Mouse (Mus musculus) forelimb bud, embryonic 11.5 days (tissue): ENCODE data around the gene Pou4f1.
"Not testable (repeated sequence)": the region's sequence is repeated elsewhere in the genome, so short reads cannot be mapped to it uniquely, and the experiment has no call there.

Experiments used
- DNase-seq: peaks from one replicate; pipeline ENCODE4 v3.0.0-alpha.2; 2012; ENCODE audit warnings: low read depth, low spot score

Gene Pou4f1

DNA sequence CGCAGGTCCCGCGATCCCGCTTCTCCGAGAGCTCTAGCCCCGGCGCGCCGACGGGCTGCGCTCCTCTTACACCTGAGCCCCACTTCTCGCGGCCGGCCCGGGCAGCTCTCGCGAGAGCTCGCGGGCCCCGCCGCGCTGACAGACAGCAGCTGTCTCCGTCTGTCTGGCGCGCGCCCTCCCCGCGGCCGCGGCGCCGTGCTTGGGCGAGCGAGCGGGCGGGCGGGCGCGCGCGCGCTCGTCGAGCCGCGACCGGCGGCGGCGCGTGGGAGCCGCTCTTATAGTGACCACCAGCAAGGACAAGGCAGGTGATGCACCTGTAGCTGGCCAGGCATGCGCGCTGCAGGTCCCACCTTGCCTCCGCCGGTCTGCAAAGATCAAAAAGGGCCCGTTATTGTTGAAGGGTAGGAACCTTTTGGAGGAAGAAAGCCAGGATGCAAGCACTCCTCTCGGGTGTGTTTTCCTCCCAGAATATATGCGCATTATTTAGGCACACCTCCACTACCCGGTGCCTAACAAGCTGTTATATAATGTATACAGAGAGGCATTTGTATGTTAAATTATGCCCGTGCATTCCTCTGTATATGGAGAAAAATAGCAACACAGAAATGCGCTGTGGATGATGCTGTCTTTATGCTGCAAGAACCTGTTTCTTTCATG, at the start of gene Pou4f1:
Pou4f1 (minus strand) TSS at position 34 of the 657 bp plus-strand sequence.
- DNase-seq = no peak

DNA sequence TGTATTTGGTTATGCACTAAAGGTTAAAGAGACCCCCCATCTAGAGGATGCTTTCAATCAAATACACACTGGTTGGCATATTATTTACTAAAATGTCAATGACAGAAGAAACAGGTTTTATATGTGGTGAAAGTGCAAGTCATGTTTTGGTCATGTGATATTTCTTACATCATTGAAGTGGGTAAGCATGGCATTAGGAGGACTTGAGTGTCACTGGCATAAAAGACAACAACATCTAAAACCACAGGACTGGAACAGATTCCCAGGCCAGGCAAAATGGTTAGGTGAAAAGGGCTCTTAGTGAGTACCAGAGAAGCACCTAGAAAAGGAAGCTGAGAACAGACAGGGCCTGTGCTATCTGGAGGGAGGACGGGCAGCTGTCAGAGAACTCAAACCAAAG, 43.9 kb upstream of the Pou4f1 start:
- DNase-seq = no peak

- DNase-seq = not testable (repeated sequence)
Observed at GRCm38 (mm10) chr14:104502761-104503160, 35.0 kb upstream of the Pou4f1 start.

DNA sequence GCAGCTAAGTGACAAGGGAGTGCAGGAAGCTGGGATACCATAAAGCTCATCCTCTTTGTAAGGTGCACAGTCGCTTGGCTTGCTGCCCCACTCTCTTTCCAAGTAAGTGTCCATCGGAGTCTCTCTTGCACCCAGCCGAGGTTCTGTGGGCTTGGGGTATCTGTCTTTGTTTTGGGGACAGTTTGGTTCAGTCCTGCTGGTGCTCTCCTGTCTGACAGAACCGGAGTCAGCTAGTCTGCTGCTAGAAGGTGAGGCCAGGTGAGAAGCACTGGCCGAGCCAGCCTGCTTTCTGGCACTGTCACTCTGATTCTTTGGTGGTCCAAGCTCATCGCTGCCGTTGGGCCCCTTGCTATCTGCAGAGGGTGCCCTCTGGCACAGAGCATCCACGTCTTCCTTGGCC, 12.0 kb upstream of the Pou4f1 start:
- DNase-seq = no peak

DNA sequence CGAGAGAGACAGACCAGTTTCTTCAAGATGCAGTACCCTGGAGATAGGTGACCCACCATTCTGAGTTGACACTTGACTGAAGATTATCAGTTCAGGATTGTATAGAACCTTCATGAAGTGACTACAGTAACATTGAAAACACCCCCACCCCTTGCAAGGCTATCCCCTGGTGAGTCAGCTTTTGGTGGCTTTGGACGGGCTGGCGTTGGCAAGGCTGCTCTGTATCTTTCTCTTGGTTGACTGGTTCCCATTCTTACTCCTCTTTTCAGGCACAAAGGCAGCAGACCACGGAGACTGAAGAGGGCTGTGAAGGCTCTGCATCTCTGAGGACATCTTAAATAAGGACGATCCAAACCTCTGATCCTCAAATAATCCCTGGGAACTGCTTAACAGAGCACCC, 10.8 kb upstream of the Pou4f1 start:
- DNase-seq = no peak

GRCm38 (mm10) chr14:104477616-104478015, 9.8 kb upstream of the Pou4f1 start:
- no peak for DNase-seq

GRCm38 (mm10) chr14:104475438-104475837, 7.6 kb upstream of the Pou4f1 start:
- no peak for DNase-seq

- no peak for DNase-seq
Observed at GRCm38 (mm10) chr14:104468623-104468970, 798 bp upstream of the Pou4f1 start.

DNA sequence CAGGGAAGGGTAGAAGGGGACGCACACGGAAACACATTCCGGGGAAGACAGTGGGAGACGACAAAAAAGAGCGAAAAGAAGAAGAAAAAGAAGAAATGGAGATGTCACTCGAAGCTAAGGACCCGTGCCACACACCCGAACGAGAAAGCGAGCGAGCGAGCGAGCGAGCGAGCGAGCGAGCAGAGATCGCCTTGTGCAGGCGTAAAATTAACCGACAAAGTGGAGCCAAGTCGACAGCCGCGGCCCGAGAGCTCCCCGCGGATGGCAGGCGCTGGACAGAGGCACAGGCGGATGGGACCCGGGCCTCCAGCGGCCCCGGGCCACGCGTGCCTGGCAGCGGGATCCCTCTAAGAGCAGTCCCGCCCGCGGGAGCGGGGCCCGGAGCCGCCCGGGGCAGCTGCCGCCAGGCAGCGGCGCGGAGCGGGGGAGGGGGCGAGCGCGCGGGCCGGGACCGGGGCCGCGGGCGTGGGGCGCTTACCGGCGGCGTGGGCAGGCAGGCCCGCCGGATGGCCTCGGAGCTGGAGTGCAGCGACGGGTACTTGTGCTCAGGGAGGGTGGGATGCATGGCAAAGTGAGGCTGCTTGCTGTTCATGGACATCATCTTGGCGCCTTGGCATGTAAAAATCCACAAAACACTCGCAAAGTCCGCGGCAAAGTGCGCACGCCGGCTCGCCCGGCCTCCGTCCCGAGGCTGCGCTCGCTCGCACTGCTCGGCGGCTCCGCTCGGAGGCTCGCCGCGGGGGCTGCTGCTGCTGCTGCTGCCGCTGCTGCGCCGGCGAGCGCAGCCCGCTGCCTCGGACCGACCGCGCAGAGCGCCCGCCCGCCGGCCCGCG, 450 bp downstream of the Pou4f1 start:
- no peak for DNase-seq

DNA sequence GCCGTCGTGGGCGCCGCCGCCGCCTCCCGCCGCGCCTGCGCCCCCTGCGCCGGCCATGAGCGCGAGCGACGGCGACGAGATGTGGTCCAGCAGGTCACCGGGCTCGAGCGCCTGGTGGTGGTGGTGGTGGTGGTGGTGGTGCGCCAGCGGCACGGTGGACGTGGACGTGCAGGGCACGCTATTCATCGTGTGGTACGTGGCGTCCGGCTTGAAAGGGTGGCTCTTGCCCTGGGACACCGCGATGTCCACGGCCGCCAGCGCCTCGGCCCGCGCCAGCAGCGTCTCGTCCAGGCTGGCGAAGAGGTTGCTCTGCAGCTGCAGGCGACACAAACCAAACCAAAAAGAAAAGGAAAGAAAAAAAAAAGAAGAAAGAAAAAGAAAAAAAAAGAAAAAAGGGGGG, 1.2 kb downstream of the Pou4f1 start:
- no peak for DNase-seq

- DNase-seq = no peak
Observed at GRCm38 (mm10) chr14:104465483-104466235, 2.1 kb downstream of the Pou4f1 start.

DNA sequence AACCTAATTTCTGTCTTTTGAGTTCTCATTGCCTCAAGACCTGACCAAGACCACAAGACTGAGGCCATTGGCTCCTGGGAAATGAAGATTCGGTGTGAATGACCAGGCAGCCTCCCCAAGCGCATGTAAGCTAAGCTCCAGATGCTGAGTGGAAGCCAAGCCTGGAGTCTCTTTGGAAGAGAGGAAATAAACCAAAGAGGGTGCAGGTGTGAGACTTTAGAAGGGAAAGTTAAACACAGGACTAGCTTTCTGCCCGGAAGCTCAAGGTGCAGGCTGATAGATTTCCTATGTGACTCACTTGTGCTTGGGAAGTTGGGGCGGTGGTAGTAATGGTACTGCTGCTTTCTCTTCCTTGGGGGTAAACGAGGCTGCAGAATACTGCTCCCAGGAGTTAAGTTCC, 3.0 kb downstream of the Pou4f1 start:
- no peak for DNase-seq

- no peak for DNase-seq
Observed at GRCm38 (mm10) chr14:104463631-104464250, 4.1 kb downstream of the Pou4f1 start.

DNA sequence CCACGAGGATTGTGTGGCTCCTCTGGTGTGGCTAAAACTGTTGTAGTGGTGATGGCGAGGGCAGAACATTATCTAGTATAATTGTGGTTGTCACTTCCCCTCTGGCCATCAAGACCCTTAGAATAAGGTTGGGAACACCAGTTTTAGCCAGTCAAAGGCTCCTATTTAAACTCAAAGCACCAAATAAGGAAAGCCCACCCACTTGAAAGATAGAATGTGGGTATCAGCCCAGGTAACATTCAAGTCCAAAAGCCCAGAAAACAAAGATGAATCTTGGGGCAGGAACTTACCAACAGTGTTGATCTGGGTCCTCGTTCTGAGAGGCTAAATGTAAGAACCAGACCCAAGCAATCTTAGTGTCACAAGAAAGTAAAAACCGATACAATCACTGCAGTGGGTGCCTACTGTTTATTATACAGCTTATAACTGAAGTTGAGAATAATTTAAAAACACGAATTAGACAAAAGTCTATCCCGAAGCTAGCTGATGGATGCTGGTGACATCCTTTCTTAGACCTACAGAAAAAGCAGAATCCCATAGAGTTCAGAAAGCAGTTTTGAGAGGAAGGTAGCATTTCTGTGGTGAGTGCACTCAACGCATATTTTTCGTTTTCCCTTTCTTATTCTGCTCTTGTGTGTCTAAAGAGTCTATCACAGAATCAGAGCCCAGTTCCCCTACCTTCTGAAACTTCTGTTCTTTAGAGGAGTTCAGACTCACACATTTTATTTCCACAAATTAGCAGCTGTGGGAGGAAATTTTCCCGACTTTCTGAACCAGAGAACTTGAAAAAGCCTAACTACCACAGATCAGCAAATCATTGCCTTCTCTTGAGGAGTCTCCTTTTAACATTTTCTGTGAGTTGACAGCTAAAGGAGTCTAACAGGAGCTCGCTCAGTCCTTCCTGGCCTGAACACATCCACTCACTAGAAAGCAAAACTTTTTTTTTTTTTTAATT, 6.2 kb downstream of the Pou4f1 start:
- no peak for DNase-seq

DNA sequence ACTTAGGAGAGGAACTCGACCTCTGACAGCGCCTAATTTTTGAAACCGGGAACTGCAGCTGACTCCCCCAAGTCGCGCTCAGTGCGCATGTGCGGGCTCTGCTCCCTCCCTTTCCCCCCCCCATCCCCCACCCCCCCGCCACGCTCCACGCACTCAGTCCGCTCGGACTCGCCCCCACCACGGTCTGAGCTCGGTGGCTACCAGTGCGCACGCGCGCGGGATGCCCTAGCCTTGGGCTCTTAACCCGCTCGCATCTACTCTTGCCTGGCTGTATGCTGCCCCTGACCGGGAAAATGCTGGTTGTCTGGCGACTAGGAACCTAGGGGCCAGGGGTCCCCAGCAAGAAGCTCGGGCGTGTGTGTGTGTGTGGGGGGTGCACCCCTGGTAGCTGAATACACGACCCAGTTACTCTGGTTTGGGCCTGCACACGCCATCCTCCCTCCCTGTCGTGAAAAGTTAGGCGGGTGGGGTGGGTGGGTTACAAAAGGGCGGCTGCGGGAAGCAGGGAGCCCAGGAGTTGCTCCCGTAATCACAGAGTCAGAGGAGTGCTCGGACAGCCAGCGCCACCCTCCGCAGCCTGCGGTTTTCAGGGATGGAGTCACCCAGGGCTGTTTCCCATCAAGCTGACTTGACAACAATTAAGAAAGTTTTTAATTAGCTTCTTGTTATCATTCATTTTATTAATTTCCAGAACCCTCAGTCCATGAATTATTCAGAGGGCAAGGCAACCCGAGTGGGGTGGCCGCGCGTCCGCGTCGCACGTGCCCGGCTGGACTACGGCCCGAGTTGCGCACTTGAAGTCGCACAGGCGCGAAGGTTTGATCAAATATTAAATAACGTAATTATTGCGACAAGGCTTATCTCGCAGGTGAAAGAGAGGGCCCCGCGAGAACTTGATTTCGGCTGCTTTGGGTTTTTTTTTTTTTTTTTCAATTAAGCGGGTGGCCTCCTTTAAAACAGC, 7.2 kb downstream of the Pou4f1 start:
- DNase-seq = peak; percentile 82

- no peak for DNase-seq
Observed at GRCm38 (mm10) chr14:104459513-104460111, 8.2 kb downstream of the Pou4f1 start.

DNA sequence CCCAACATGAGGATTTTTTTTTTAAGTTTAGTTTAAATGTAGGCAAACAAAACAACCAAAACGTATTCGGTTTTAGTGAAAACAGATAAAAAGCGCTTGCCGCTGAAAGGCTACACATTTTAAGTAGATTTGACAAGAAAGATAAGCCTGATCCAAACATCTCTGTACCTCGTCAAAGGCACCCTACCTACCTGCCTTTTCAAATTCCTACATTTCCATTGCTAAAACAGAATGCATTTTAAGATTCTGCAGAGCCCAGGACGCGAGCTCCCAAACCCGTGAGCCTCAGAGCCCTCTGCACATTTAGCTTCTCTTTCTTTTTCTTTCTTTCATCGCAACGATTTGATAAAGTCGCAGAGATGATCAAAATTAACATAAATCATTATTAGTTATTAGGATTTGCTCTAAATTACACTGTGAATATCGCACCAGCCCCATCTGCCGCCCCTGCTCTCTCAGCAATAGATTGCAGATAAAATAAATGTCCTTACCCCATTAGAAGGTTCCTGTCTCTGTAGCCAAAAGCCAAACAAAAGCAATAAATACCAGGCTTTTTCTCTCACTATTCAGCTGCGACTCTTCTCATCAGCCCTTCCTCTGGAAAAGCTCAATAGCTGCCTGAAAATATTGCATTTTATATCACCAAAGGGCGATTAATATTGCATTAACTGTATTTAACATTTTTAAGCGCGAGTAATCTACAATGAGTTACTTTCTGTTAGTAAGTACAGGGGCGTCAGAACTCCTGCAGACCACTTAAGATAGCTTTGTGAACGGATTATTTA, 8.9 kb downstream of the Pou4f1 start:
- DNase-seq = no peak

DNA sequence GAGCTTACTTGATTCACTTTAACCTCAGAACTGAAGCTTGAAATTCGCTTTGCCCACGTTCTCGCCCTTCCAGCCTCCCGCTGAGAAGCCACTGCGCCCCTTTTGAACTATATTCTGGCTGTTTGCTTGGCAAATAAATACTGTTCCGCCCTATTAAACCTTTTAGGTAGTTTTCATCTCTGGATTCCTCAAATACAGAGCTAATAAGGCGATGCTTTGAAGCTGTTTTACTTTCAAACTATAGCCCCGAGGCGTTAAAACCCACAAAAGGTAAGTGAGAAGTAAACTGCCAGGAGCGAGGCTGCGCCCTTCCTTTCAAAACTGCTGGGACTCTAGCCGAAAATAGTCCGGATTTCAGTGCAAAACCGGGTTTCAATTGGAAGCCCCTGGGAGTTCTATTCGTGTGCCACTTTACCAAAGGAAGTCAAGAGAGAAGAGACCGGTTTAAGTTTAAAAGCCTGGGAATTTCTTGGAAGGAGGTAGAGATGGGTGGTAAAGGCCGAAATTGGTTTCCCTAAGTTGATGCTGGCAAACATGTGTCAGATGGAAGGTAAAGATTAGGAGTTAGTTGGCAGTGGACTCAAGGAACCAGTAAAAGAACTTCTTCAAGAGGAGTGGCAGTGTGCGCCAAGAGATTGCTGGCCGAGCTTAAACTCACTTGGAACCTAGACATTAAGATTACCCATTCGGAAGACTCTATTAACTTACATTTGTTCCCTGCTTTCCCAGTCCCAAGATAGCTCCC, 9.7 kb downstream of the Pou4f1 start:
- DNase-seq = no peak
